In the genomic region with DNA sequence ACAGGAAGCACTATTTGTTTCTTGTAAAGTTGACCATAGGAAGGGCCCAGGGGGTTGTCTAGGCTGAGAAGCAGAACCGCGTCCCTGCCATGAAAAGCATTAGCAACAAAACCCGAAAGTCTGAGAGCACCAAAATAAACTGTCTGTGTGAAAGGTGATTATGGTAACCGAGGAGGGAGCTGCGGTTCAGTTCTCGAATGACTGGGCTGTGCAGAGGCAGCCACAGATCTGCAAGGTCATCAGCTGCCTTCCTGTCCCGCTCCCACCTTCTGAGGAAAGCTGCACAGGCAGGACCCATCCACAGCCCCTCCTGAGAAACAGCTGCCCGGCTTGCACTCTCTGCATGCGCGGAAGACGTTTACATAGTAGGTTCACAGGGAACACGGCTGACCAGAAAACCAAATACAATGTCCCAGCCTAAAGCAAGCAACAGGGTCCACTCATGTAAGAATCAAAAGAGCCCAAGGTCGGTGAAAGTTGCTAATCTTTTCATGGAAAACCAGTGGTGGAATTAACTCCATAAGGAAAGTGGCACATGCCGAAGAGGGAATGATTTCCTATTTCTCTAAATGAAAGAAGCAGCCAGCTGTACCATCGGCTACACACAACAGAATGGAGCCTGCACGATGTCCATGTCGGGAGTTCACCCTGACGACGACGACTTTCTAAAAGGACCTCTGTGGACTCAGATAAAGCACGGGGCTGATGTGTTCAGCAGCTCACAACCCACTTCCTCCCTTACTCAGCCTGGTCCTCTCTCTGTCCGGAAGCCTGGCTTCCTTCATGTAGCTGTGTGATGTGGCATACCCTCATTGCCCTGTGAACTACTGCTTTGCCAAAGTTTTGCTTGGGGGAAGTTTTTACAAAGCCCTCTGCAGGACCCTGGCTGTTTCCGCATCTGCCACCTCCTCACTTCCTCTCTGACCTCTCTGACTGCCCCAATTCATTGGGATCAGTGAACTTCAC, we compare ENCODE assay signal across 7 mouse cellular contexts.
DNase-seq lines count a peak whose midpoint lies in the region; ATAC-seq lines count a peak whose summit lies in the region.

No protein-coding gene starts in this region.

- H3K27me3 ChIP-seq in limb, embryonic 10.5 days (ENCODE audit: low read depth, poor library complexity, severe bottlenecking), result no peaks in the 10 kb centered on the region

- H3K36me3 ChIP-seq in limb, embryonic 10.5 days, result no peaks in the 10 kb centered on the region

- peak; percentile 87 for ATAC-seq in common myeloid progenitor, adult 5-6 weeks (replicated peaks; ENCODE audit: low read depth, poor library complexity, severe bottlenecking)

- H3K4me1 ChIP-seq in limb, embryonic 10.5 days, result peaks cover 23% of the 10 kb centered on the region

- H3K9me3 ChIP-seq in limb, embryonic 10.5 days (replicated peaks), result no peaks in the 10 kb centered on the region

- no peak overlapping the region for H3K4me3 ChIP-seq in limb, embryonic 10.5 days

- peak overlapping the region; percentile 43; the same call in 1 of the 2 replicates for H3K27ac ChIP-seq in limb, embryonic 10.5 days

- WGBS in limb, embryonic 10.5 days, result 71% methylated on average over 23 of the region's 23 CpGs

- DNase-seq in ovary, adult 18-20 months (ENCODE audit: low spot score), result peak; percentile 15
- DNase-seq in ovary, postnatal 10 days (ENCODE audit: low spot score), result no peak
- DNase-seq in limb, embryonic 10.5 days (ENCODE audit: low spot score), result no peak
- peak; percentile 71 for DNase-seq in naive thymus-derived CD4-positive, alpha-beta T cell, adult 2 months (ENCODE audit: low read depth)
- no peak for DNase-seq in cerebellum, postnatal 36 days
- no peak for DNase-seq in testis, postnatal 10 days (ENCODE audit: low spot score)

Comparison
In these comparisons a context has a peak if more than half of its experiments do, and no peak if none do; other contexts are left out.
1. DNase-seq: peak in ovary, adult 18-20 months (single experiment) and naive thymus-derived CD4-positive, alpha-beta T cell, adult 2 months (single experiment); none in ovary, postnatal 10 days (single experiment), limb, embryonic 10.5 days (single experiment), cerebellum, postnatal 36 days (0 of 2) and testis, postnatal 10 days (single experiment).